Mouse (Mus musculus): ENCODE results near the gene Sf3a3.

DNA sequence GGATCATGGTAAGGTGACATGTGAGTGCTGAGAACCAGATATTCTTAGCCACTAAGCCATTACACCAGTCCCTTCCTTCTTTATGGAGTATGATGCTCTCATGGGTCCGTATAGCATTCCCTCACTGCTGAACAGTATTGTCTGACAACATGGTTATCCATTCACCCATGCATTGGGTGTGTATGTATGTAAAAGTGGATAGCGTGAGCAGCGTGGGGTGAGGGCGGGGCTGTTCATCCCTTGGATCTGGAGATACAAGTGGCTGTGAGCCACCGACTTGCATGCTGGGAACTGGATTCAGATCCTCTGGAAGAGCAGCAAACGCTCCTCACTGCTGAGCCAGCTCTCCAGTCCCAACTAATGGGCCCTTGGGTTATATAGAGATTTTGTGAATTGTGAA lies 2.0 kb upstream of the Sf3a3 start:
- TF ChIP-seq CTCF (IDR thresholded peaks at IDR 0.05; ENCODE audit: extremely low read depth, insufficient read depth, low read length), result no peak
- TF ChIP-seq POLR2A (IDR thresholded peaks at IDR 0.05; ENCODE audit: extremely low read depth, insufficient read depth, low read length), result no peak
